Mouse (Mus musculus) heart, postnatal 4 days (tissue): ENCODE results near the gene Wdtc1. TPM values are rescaled to one million over a fixed set of nuclear protein-coding genes. Genes with fewer than 3 reads are reported as not detected.
A peak's percentile ranks its signal among the peaks of the same experiment; 100 is the strongest.

Experiments
- DNase-seq: peaks from one replicate; pipeline ENCODE4 v3.0.0; 2021
- total RNA-seq, 2 experiments: library from RNA; stranded (reverse); gene quantifications; 2 replicates each; pipeline ENCODE4 v1.2.3; 2021

Wdtc1 gene
- total RNA-seq, 2 experiments from 2014 or later: 46.9 to 47.9 TPM

GRCm38 (mm10) chr4:133375812-133376577 lies 22.7 kb upstream of the Wdtc1 start:
- no peak for DNase-seq

- no peak for DNase-seq
Observed at GRCm38 (mm10) chr4:133374011-133374410, 20.7 kb upstream of the Wdtc1 start.

GRCm38 (mm10) chr4:133372278-133372665 lies 19.0 kb upstream of the Wdtc1 start:
- DNase-seq: no peak

- DNase-seq: no peak
Observed at GRCm38 (mm10) chr4:133371621-133372277, 18.5 kb upstream of the Wdtc1 start.

- DNase-seq: no peak
Observed at GRCm38 (mm10) chr4:133370298-133371274, 17.3 kb upstream of the Wdtc1 start.

- DNase-seq: peak; percentile 96
Observed at GRCm38 (mm10) chr4:133369553-133370297, 16.4 kb upstream of the Wdtc1 start, which contains the start of gene Slc9a1. Slc9a1 (plus strand) TSS chr4:133369706.

- DNase-seq: no peak
Observed at GRCm38 (mm10) chr4:133354641-133355040, 1.4 kb upstream of the Wdtc1 start.

- DNase-seq: no peak
Observed at GRCm38 (mm10) chr4:133352797-133353196, 484 bp downstream of the Wdtc1 start.

GRCm38 (mm10) chr4:133348051-133348775 lies 5.1 kb downstream of the Wdtc1 start:
- DNase-seq: no peak

- no peak for DNase-seq
Observed at GRCm38 (mm10) chr4:133347624-133348023, 5.7 kb downstream of the Wdtc1 start.

- no peak for DNase-seq
Observed at GRCm38 (mm10) chr4:133346577-133346976, 6.7 kb downstream of the Wdtc1 start.

GRCm38 (mm10) chr4:133345702-133346101 lies 7.6 kb downstream of the Wdtc1 start:
- no peak for DNase-seq

- peak; percentile 44 for DNase-seq
Observed at GRCm38 (mm10) chr4:133344112-133344511, 9.2 kb downstream of the Wdtc1 start.

GRCm38 (mm10) chr4:133340217-133340616 lies 13.1 kb downstream of the Wdtc1 start:
- no peak for DNase-seq

GRCm38 (mm10) chr4:133339148-133339749 lies 14.0 kb downstream of the Wdtc1 start:
- DNase-seq: peak; percentile 97

GRCm38 (mm10) chr4:133338521-133339095 lies 14.7 kb downstream of the Wdtc1 start:
- no peak for DNase-seq

GRCm38 (mm10) chr4:133337833-133338520 lies 15.3 kb downstream of the Wdtc1 start:
- no peak for DNase-seq

GRCm38 (mm10) chr4:133333306-133333705 lies 20.0 kb downstream of the Wdtc1 start:
- DNase-seq: no peak

GRCm38 (mm10) chr4:133330296-133330695 lies 23.0 kb downstream of the Wdtc1 start:
- DNase-seq: no peak

- no peak for DNase-seq
Observed at GRCm38 (mm10) chr4:133328129-133328528, 25.2 kb downstream of the Wdtc1 start.
